Mouse (Mus musculus): ENCODE results near the gene Kdm6b. TPM values are rescaled to one million over a fixed set of nuclear protein-coding genes. Genes with fewer than 3 reads are reported as not detected.

Gene Kdm6b
- polyA plus RNA-seq, 2 experiments, result 1.4 to 2.9 TPM

DNA sequence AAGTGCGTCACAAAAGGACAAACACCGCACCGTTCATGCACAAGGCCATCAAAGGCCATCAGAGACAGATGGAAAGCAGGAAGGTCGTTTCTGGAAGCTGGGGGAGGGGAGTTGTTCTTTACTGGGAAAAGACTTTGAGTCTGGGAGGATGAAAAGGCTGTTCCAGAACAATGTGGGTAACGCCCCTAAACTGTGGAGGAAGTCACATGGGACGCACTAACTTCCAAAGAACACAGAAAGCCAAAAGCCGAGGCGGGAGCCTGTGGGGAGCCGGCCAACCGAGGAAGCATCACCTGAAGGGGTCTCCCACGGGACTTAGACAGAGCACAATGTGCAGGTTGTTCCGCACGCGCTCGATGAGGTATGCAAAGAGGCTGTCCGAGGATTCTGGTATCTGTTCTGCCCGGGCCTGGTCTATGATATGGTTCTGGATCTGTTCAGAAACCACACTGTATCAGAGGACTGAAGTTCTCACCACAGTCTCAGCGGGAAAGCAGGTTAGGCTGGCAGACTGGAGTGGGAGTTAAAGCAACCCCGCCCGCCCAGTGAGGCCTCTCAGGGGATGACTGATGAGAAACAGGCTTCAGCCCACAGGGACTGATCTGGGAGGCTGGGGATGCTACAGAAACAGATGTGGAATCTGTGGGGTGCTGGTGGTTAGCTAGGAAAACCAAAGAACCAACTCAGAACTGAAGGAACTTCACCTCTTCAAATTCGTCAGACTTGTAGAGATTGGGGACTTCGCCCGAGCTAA, 38.8 kb upstream of the Kdm6b start:
- ATAC-seq (ENCODE audit: insufficient read depth) (no peak), DNase-seq (ENCODE audit: low read depth in 3 of 3, low spot score in 3 of 3) (no peak)
- H3K9ac ChIP-seq (replicated peaks), result no peak overlapping the region
- H3K4me1 ChIP-seq (replicated peaks; ENCODE audit: control insufficient read depth in 2 of 2, insufficient read depth in 2 of 2, low read length in 1 of 2), result peaks cover 5 to 15% of the 10 kb centered on the region in 2 experiments
- no peaks in the 10 kb centered on the region for H3K27me3 ChIP-seq (ENCODE audit: control insufficient read depth, insufficient read depth, low read length)
- H3K27ac ChIP-seq, result no peak overlapping the region
- H3K4me3 ChIP-seq (ENCODE audit: insufficient read depth in 1 of 2, low read depth in 2 of 2, low read length in 2 of 2), result no peak overlapping the region
- TF ChIP-seq EP300 (IDR thresholded peaks at IDR 0.05; ENCODE audit: low read depth), result no peak
- no peak for TF ChIP-seq CTCF (IDR thresholded peaks at IDR 0.05; ENCODE audit: low read depth)
- H3K36me3 ChIP-seq (replicated peaks; ENCODE audit: control insufficient read depth, insufficient read depth, low read depth), result no peaks in the 10 kb centered on the region
- no peaks in the 10 kb centered on the region for H3K9me3 ChIP-seq (ENCODE audit: control insufficient read depth, low read length)
- H3K4me2 ChIP-seq (ENCODE audit: low read depth), result no peak overlapping the region
- 49% methylated on average over 23 of the region's 23 CpGs for WGBS (ENCODE audit: insufficient replicate concordance)

GRCm38 (mm10) chr11:69447299-69447698, 33.8 kb upstream of the Kdm6b start:
- H3K4me1 ChIP-seq (replicated peaks; ENCODE audit: control insufficient read depth in 2 of 2, insufficient read depth in 2 of 2, low read length in 1 of 2), result no peaks in the 10 kb centered on the region

GRCm38 (mm10) chr11:69443328-69443727, 29.9 kb upstream of the Kdm6b start:
- ATAC-seq (ENCODE audit: insufficient read depth), result no peak
- no peak for TF ChIP-seq CTCF (IDR thresholded peaks at IDR 0.05; ENCODE audit: low read depth)
- no peak for TF ChIP-seq EP300 (IDR thresholded peaks at IDR 0.05; ENCODE audit: low read depth)
- no peak overlapping the region for H3K27ac ChIP-seq
- no peak overlapping the region for H3K4me2 ChIP-seq (ENCODE audit: low read depth)
- H3K4me3 ChIP-seq (ENCODE audit: insufficient read depth in 1 of 2, low read depth in 2 of 2, low read length in 2 of 2), result no peak overlapping the region
- H3K9ac ChIP-seq (replicated peaks), result no peak overlapping the region
- H3K4me1 ChIP-seq (replicated peaks; ENCODE audit: control insufficient read depth in 2 of 2, insufficient read depth in 2 of 2, low read length in 1 of 2), result no peaks in the 10 kb centered on the region
- 29% methylated on average over 5 of the region's 5 CpGs for WGBS (ENCODE audit: insufficient replicate concordance)
- H3K9me3 ChIP-seq (ENCODE audit: control insufficient read depth, low read length), result no peaks in the 10 kb centered on the region
- no peak for DNase-seq (ENCODE audit: low read depth in 3 of 3, low spot score in 3 of 3)
- no peaks in the 10 kb centered on the region for H3K36me3 ChIP-seq (replicated peaks; ENCODE audit: control insufficient read depth, insufficient read depth, low read depth)
- H3K27me3 ChIP-seq (ENCODE audit: control insufficient read depth, insufficient read depth, low read length), result no peaks in the 10 kb centered on the region

More at GRCm38 (mm10) chr11:69447299-69447698, 33.8 kb upstream of the Kdm6b start:
- ATAC-seq (ENCODE audit: insufficient read depth), result no peak
- Histone ChIP-seq H3K36me3 (replicated peaks; ENCODE audit: control insufficient read depth, insufficient read depth, low read depth) (no peaks in the 10 kb centered on the region), H3K9ac (replicated peaks) (no peak overlapping the region), H3K4me3 (ENCODE audit: insufficient read depth in 1 of 2, low read depth in 2 of 2, low read length in 2 of 2) (no peak overlapping the region), H3K4me2 (ENCODE audit: low read depth) (no peak overlapping the region), H3K27ac (no peak overlapping the region), H3K9me3 (ENCODE audit: control insufficient read depth, low read length) (no peaks in the 10 kb centered on the region), H3K27me3 (ENCODE audit: control insufficient read depth, insufficient read depth, low read length) (no peaks in the 10 kb centered on the region)
- no peak for DNase-seq (ENCODE audit: low read depth in 3 of 3, low spot score in 3 of 3)
- 79% methylated on average over 7 of the region's 7 CpGs for WGBS (ENCODE audit: insufficient replicate concordance)
- no peak for TF ChIP-seq CTCF (IDR thresholded peaks at IDR 0.05; ENCODE audit: low read depth)
- no peak for TF ChIP-seq EP300 (IDR thresholded peaks at IDR 0.05; ENCODE audit: low read depth)

DNA sequence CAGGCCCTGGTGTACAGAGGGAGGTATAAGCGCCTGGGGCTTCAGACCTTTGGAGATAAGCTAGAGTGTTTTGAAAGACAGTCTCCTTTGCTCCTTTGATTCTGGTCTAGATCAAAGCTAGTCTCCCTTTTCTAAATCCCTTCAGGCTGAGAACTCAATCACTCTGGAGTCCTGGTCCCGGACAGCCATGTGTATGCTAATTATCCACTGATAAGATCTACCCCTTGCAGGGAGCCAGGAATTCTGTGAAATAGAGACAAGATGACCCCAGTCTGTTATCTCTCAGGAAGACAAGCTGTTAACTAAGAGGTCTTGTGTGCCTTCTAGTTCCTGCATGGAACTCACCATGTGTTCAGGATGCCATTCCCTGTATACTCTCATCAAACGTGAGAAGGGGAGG, 23.8 kb upstream of the Kdm6b start:
- ATAC-seq (ENCODE audit: insufficient read depth), result no peak
- TF ChIP-seq EP300 (IDR thresholded peaks at IDR 0.05; ENCODE audit: low read depth) (no peak), CTCF (IDR thresholded peaks at IDR 0.05; ENCODE audit: low read depth) (no peak)
- no peak for DNase-seq (ENCODE audit: low read depth in 3 of 3, low spot score in 3 of 3)
- no peaks in the 10 kb centered on the region for H3K36me3 ChIP-seq (replicated peaks; ENCODE audit: control insufficient read depth, insufficient read depth, low read depth)
- 22% methylated on average over 3 of the region's 3 CpGs for WGBS (ENCODE audit: insufficient replicate concordance)
- H3K27me3 ChIP-seq (ENCODE audit: control insufficient read depth, insufficient read depth, low read length), result no peaks in the 10 kb centered on the region
- no peak overlapping the region for H3K9ac ChIP-seq (replicated peaks)
- no peaks in the 10 kb centered on the region for H3K4me1 ChIP-seq (replicated peaks; ENCODE audit: control insufficient read depth in 2 of 2, insufficient read depth in 2 of 2, low read length in 1 of 2)
- no peak overlapping the region for H3K4me2 ChIP-seq (ENCODE audit: low read depth)
- no peaks in the 10 kb centered on the region for H3K9me3 ChIP-seq (ENCODE audit: control insufficient read depth, low read length)
- no peak overlapping the region for H3K27ac ChIP-seq
- no peak overlapping the region for H3K4me3 ChIP-seq (ENCODE audit: insufficient read depth in 1 of 2, low read depth in 2 of 2, low read length in 2 of 2)

GRCm38 (mm10) chr11:69433189-69433588, 19.7 kb upstream of the Kdm6b start:
- TF ChIP-seq CTCF (IDR thresholded peaks at IDR 0.05; ENCODE audit: low read depth) (no peak), EP300 (IDR thresholded peaks at IDR 0.05; ENCODE audit: low read depth) (no peak)
- peaks cover 0 to 2% of the 10 kb centered on the region in 2 experiments; a peak in 1 of 4 replicates for H3K4me1 ChIP-seq (replicated peaks; ENCODE audit: control insufficient read depth in 2 of 2, insufficient read depth in 2 of 2, low read length in 1 of 2)
- H3K4me3 ChIP-seq (ENCODE audit: insufficient read depth in 1 of 2, low read depth in 2 of 2, low read length in 2 of 2), result no peak overlapping the region
- H3K9ac ChIP-seq (replicated peaks), result no peak overlapping the region
- no peak for ATAC-seq (ENCODE audit: insufficient read depth)
- no peaks in the 10 kb centered on the region for H3K9me3 ChIP-seq (ENCODE audit: control insufficient read depth, low read length)
- H3K27me3 ChIP-seq (ENCODE audit: control insufficient read depth, insufficient read depth, low read length), result no peaks in the 10 kb centered on the region
- WGBS (ENCODE audit: insufficient replicate concordance), result 51% methylated on average over 6 of the region's 6 CpGs
- no peak overlapping the region for H3K4me2 ChIP-seq (ENCODE audit: low read depth)
- H3K27ac ChIP-seq, result no peak overlapping the region
- H3K36me3 ChIP-seq (replicated peaks; ENCODE audit: control insufficient read depth, insufficient read depth, low read depth), result no peaks in the 10 kb centered on the region
- DNase-seq (ENCODE audit: low read depth in 3 of 3, low spot score in 3 of 3), result no peak
